Mouse (Mus musculus) forebrain, embryonic 15.5 days (tissue): ENCODE measurements around the gene Tex19.1. TPM values are rescaled to one million over a fixed set of nuclear protein-coding genes. Genes with fewer than 3 reads are reported as not detected.

Experiments
- ATAC-seq: fragments of 200-750 bp; cut with Nextera tagmentation; replicated peaks from 2 replicates; pipeline ENCODE4 v1.8.0; 2017; ENCODE audit warnings: mild to moderate bottlenecking, moderate TSS enrichment, moderate library complexity
- H3K27ac ChIP-seq: fragments of 300-500 bp; sonication (generic); replicated peaks from 2 replicates; pipeline ENCODE4 v1.5.1; 2015; ENCODE audit warnings: mild to moderate bottlenecking, inconsistent platforms
- H3K27me3 ChIP-seq: fragments of 300-500 bp; sonication (generic); 2 replicates; pipeline ENCODE4 v1.6.1; 2015; ENCODE audit warnings: inconsistent platforms
- H3K36me3 ChIP-seq: fragments of 300-500 bp; sonication (generic); 2 replicates; pipeline ENCODE4 v1.6.1; 2015; ENCODE audit warnings: mild to moderate bottlenecking, inconsistent platforms
- H3K4me1 ChIP-seq: fragments of 300-500 bp; sonication (generic); 2 replicates; pipeline ENCODE4 v1.6.1; 2015; ENCODE audit warnings: inconsistent platforms
- H3K4me2 ChIP-seq: fragments of 300-500 bp; sonication (generic); replicated peaks from 2 replicates; pipeline ENCODE4 v1.6.1; 2015; ENCODE audit warnings: mild to moderate bottlenecking, inconsistent platforms
- H3K4me3 ChIP-seq: fragments of 300-500 bp; sonication (generic); 2 replicates; pipeline ENCODE4 v1.5.1; 2015; ENCODE audit warnings: mild to moderate bottlenecking, inconsistent platforms
- H3K9ac ChIP-seq: fragments of 300-500 bp; sonication (generic); replicated peaks from 2 replicates; pipeline ENCODE4 v1.6.1; 2015; ENCODE audit warnings: mild to moderate bottlenecking, inconsistent platforms
- H3K9me3 ChIP-seq: fragments of 300-500 bp; sonication (generic); 2 replicates; pipeline ENCODE4 v1.6.1; 2016; ENCODE audit warnings: inconsistent platforms
- WGBS: fragments of 180-500 bp; shearing (Covaris S2); methylation state at CpG from one replicate; pipeline ENCODE4 v1.1.7; 2015; ENCODE audit warnings: mixed read lengths; 5-methylcytosine and 5-hydroxymethylcytosine counted together
- polyA plus RNA-seq: library from polyadenylated mRNA; unstranded; fragments of >200 nt; fragmentation: Nextera tagmentation; extraction: Ambion mirVana; gene quantifications from 2 replicates; pipeline ENCODE4 v1.2.1, GENCODE M21; 2015

The Tex19.1 gene
- polyA plus RNA-seq, 1 experiment from 2014 or later: not detected

- WGBS: 85% methylated on average over 3 of the region's 3 CpGs
- Histone ChIP-seq H3K9ac (no peak overlapping the region), H3K4me3 (no peak overlapping the region), H3K4me2 (no peak overlapping the region), H3K9me3 (no peaks in the 10 kb centered on the region), H3K27me3 (no peaks in the 10 kb centered on the region), H3K27ac (no peak overlapping the region), H3K36me3 (no peaks in the 10 kb centered on the region), H3K4me1 (no peaks in the 10 kb centered on the region)
- ATAC-seq: no peak
Measured at GRCm38 (mm10) chr11:121121151-121121550, 24.8 kb upstream of the Tex19.1 start.

- H3K9me3 ChIP-seq: no peaks in the 10 kb centered on the region
Measured at GRCm38 (mm10) chr11:121122024-121122670, 23.8 kb upstream of the Tex19.1 start.

GRCm38 (mm10) chr11:121123438-121123837, 22.5 kb upstream of the Tex19.1 start:
- no peak for ATAC-seq
- Histone ChIP-seq H3K36me3 (no peaks in the 10 kb centered on the region), H3K4me1 (no peaks in the 10 kb centered on the region), H3K27me3 (no peaks in the 10 kb centered on the region), H3K4me2 (no peak overlapping the region), H3K27ac (no peak overlapping the region), H3K9ac (no peak overlapping the region), H3K4me3 (no peak overlapping the region), H3K9me3 (no peaks in the 10 kb centered on the region)
- 83% methylated on average over 4 of the region's 4 CpGs for WGBS

More at GRCm38 (mm10) chr11:121122024-121122670, 23.8 kb upstream of the Tex19.1 start:
- no peak overlapping the region for H3K9ac ChIP-seq
- ATAC-seq: no peak
- no peaks in the 10 kb centered on the region for H3K36me3 ChIP-seq
- no peaks in the 10 kb centered on the region for H3K27me3 ChIP-seq
- no peak overlapping the region for H3K27ac ChIP-seq
- no peaks in the 10 kb centered on the region for H3K4me1 ChIP-seq
- WGBS: 76% methylated on average over 2 of the region's 2 CpGs
- no peak overlapping the region for H3K4me3 ChIP-seq
- H3K4me2 ChIP-seq: no peak overlapping the region

- no peaks in the 10 kb centered on the region for H3K27me3 ChIP-seq
- H3K27ac ChIP-seq: no peak overlapping the region
- WGBS: 87% methylated on average over 3 of the region's 3 CpGs
- H3K36me3 ChIP-seq: no peaks in the 10 kb centered on the region
- H3K9ac ChIP-seq: no peak overlapping the region
- no peak overlapping the region for H3K4me2 ChIP-seq
- ATAC-seq: no peak
- H3K4me3 ChIP-seq: no peak overlapping the region
- no peaks in the 10 kb centered on the region for H3K4me1 ChIP-seq
- H3K9me3 ChIP-seq: no peaks in the 10 kb centered on the region
Measured at GRCm38 (mm10) chr11:121125522-121126172, 20.3 kb upstream of the Tex19.1 start.

- H3K4me2 ChIP-seq: no peak overlapping the region
- H3K9ac ChIP-seq: no peak overlapping the region
- 73% methylated on average over 1 of the region's 1 CpGs for WGBS
- H3K27me3 ChIP-seq: no peaks in the 10 kb centered on the region
- H3K9me3 ChIP-seq: no peaks in the 10 kb centered on the region
- no peak overlapping the region for H3K27ac ChIP-seq
- no peak for ATAC-seq
- H3K36me3 ChIP-seq: no peaks in the 10 kb centered on the region
- H3K4me3 ChIP-seq: no peak overlapping the region
- H3K4me1 ChIP-seq: no peaks in the 10 kb centered on the region
Measured at GRCm38 (mm10) chr11:121126395-121126794, 19.5 kb upstream of the Tex19.1 start.

- WGBS: 92% methylated on average over 3 of the region's 3 CpGs
- no peak for ATAC-seq
- no peaks in the 10 kb centered on the region for H3K4me1 ChIP-seq
- H3K36me3 ChIP-seq: no peaks in the 10 kb centered on the region
- no peak overlapping the region for H3K9ac ChIP-seq
- H3K4me2 ChIP-seq: no peak overlapping the region
- H3K27ac ChIP-seq: no peak overlapping the region
- H3K9me3 ChIP-seq: no peaks in the 10 kb centered on the region
- H3K27me3 ChIP-seq: no peaks in the 10 kb centered on the region
- H3K4me3 ChIP-seq: no peak overlapping the region
Measured at GRCm38 (mm10) chr11:121127441-121127840, 18.5 kb upstream of the Tex19.1 start.

- Histone ChIP-seq H3K27ac (no peak overlapping the region), H3K9me3 (no peaks in the 10 kb centered on the region), H3K4me1 (no peaks in the 10 kb centered on the region), H3K36me3 (no peaks in the 10 kb centered on the region), H3K4me3 (no peak overlapping the region), H3K27me3 (no peaks in the 10 kb centered on the region), H3K4me2 (no peak overlapping the region), H3K9ac (no peak overlapping the region)
- WGBS: 63% methylated on average over 1 of the region's 1 CpGs
- no peak for ATAC-seq
Measured at GRCm38 (mm10) chr11:121129616-121130015, 16.3 kb upstream of the Tex19.1 start.

GRCm38 (mm10) chr11:121134600-121134999, 11.3 kb upstream of the Tex19.1 start:
- no peak overlapping the region for H3K9ac ChIP-seq
- H3K4me2 ChIP-seq: no peak overlapping the region
- H3K4me1 ChIP-seq: no peaks in the 10 kb centered on the region
- no peaks in the 10 kb centered on the region for H3K27me3 ChIP-seq
- no peak for ATAC-seq
- H3K27ac ChIP-seq: no peak overlapping the region
- H3K9me3 ChIP-seq: no peaks in the 10 kb centered on the region
- WGBS: 83% methylated on average over 1 of the region's 1 CpGs
- no peak overlapping the region for H3K4me3 ChIP-seq
- no peaks in the 10 kb centered on the region for H3K36me3 ChIP-seq

GRCm38 (mm10) chr11:121137682-121138081, 8.3 kb upstream of the Tex19.1 start:
- WGBS: 90% methylated on average over 5 of the region's 5 CpGs
- no peak overlapping the region for H3K27ac ChIP-seq
- ATAC-seq: no peak
- H3K36me3 ChIP-seq: no peaks in the 10 kb centered on the region
- no peaks in the 10 kb centered on the region for H3K27me3 ChIP-seq
- H3K4me1 ChIP-seq: no peaks in the 10 kb centered on the region
- H3K9ac ChIP-seq: no peak overlapping the region
- no peak overlapping the region for H3K4me2 ChIP-seq
- H3K4me3 ChIP-seq: no peak overlapping the region
- H3K9me3 ChIP-seq: no peaks in the 10 kb centered on the region

- H3K4me3 ChIP-seq: no peak overlapping the region
- H3K4me1 ChIP-seq: no peaks in the 10 kb centered on the region
- H3K27me3 ChIP-seq: no peaks in the 10 kb centered on the region
- 39% methylated on average over 6 of the region's 6 CpGs for WGBS
- H3K9ac ChIP-seq: no peak overlapping the region
- no peaks in the 10 kb centered on the region for H3K9me3 ChIP-seq
- no peak overlapping the region for H3K27ac ChIP-seq
- ATAC-seq: no peak
- H3K36me3 ChIP-seq: no peaks in the 10 kb centered on the region
- no peak overlapping the region for H3K4me2 ChIP-seq
Measured at GRCm38 (mm10) chr11:121138732-121139131, 7.2 kb upstream of the Tex19.1 start.

GRCm38 (mm10) chr11:121143325-121144015, 2.5 kb upstream of the Tex19.1 start:
- no peak overlapping the region for H3K27ac ChIP-seq
- 74% methylated on average over 9 of the region's 9 CpGs for WGBS

GRCm38 (mm10) chr11:121148193-121148592, 2.2 kb downstream of the Tex19.1 start:
- Histone ChIP-seq H3K4me3 (no peak overlapping the region), H3K36me3 (no peaks in the 10 kb centered on the region), H3K27me3 (no peaks in the 10 kb centered on the region), H3K4me1 (no peaks in the 10 kb centered on the region), H3K27ac (no peak overlapping the region), H3K4me2 (no peak overlapping the region), H3K9me3 (no peaks in the 10 kb centered on the region), H3K9ac (no peak overlapping the region)
- 89% methylated on average over 3 of the region's 3 CpGs for WGBS
- ATAC-seq: no peak

More at GRCm38 (mm10) chr11:121143325-121144015, 2.5 kb upstream of the Tex19.1 start:
- Histone ChIP-seq H3K9me3 (no peaks in the 10 kb centered on the region), H3K27me3 (no peaks in the 10 kb centered on the region), H3K4me3 (no peak overlapping the region), H3K36me3 (no peaks in the 10 kb centered on the region), H3K9ac (no peak overlapping the region), H3K4me2 (no peak overlapping the region), H3K4me1 (no peaks in the 10 kb centered on the region)
- ATAC-seq: no peak
